Mouse (Mus musculus) B cell, adult 2 months (primary cell): Measurements from ENCODE around the gene Ap3b1.

ENCODE experiments used
- DNase-seq, 2 experiments: peaks; one replicate each; pipeline ENCODE4 v3.0.0; 2022

Ap3b1 gene

GRCm38 (mm10) chr13:94596386-94597033 is 237.8 kb downstream of the Ap3b1 start:
- DNase-seq, result no peak

- DNase-seq, result no peak
Observed at GRCm38 (mm10) chr13:94599718-94600117, 241.0 kb downstream of the Ap3b1 start.

- DNase-seq, result no peak
Observed at GRCm38 (mm10) chr13:94607035-94607860, 248.5 kb downstream of the Ap3b1 start.

GRCm38 (mm10) chr13:94607861-94608223 is 249.1 kb downstream of the Ap3b1 start:
- DNase-seq, result no peak

GRCm38 (mm10) chr13:94608420-94608831 is 249.7 kb downstream of the Ap3b1 start:
- DNase-seq, result no peak

GRCm38 (mm10) chr13:94608947-94609346 is 250.2 kb downstream of the Ap3b1 start:
- no peak for DNase-seq
